Mouse (Mus musculus) limb, embryonic 14.5 days (tissue): Measurements from ENCODE around the gene Bcl11a. TPM values are rescaled to one million over a fixed set of nuclear protein-coding genes. Genes with fewer than 3 reads are reported as not detected.

Experiments used
- ATAC-seq: fragments of 200-750 bp; cut with Nextera tagmentation; 2 replicates; pipeline ENCODE4 v1.8.0; 2017; ENCODE audit warnings: low read depth, moderate number of reproducible peaks, moderate TSS enrichment; ENCODE audit not compliant: low FRiP score
- DNase-seq: peaks from one replicate; pipeline ENCODE4 v3.0.0-alpha.2; 2015; ENCODE audit warnings: low spot score
- H3K27ac ChIP-seq: fragments of 300-500 bp; sonication (generic); replicated peaks from 2 replicates; pipeline ENCODE4 v1.5.1; 2014; ENCODE audit warnings: low read depth, mild to moderate bottlenecking, low read length, moderate library complexity, mixed read lengths
- H3K27me3 ChIP-seq: fragments of 300-500 bp; sonication (generic); 2 replicates; pipeline ENCODE4 v1.6.1; 2014; ENCODE audit warnings: low read length, mixed read lengths; ENCODE audit not compliant: control insufficient read depth, insufficient read depth
- H3K36me3 ChIP-seq: fragments of 300-500 bp; sonication (generic); 2 replicates; pipeline ENCODE4 v1.6.1; 2014; ENCODE audit warnings: mild to moderate bottlenecking, low read length, moderate library complexity, mixed read lengths; ENCODE audit not compliant: control insufficient read depth, insufficient read depth
- H3K4me1 ChIP-seq: fragments of 300-500 bp; sonication (generic); 2 replicates; pipeline ENCODE4 v1.6.1; 2014; ENCODE audit warnings: antibody characterized with exemption, low read length, mixed read lengths; ENCODE audit not compliant: control insufficient read depth, insufficient read depth
- H3K4me2 ChIP-seq: fragments of 300-500 bp; sonication (generic); replicated peaks from 2 replicates; pipeline ENCODE4 v1.6.1; 2014; ENCODE audit warnings: low read depth, mild to moderate bottlenecking, low read length, moderate library complexity; ENCODE audit not compliant: severe bottlenecking
- H3K4me3 ChIP-seq: fragments of 300-500 bp; sonication (generic); replicated peaks from 2 replicates; pipeline ENCODE4 v1.5.1; 2014; ENCODE audit warnings: low read length
- H3K9ac ChIP-seq: fragments of 300-500 bp; sonication (generic); 2 replicates; pipeline ENCODE4 v1.6.1; 2014; ENCODE audit warnings: mild to moderate bottlenecking, low read depth, low read length, moderate library complexity; ENCODE audit not compliant: severe bottlenecking
- H3K9me3 ChIP-seq: fragments of 300-500 bp; sonication (generic); 2 replicates; pipeline ENCODE4 v1.6.1; 2016; ENCODE audit warnings: low read length; ENCODE audit not compliant: control insufficient read depth
- POLR2A ChIP-seq: fragments of 200-500 bp; IDR thresholded peaks from 2 replicates; pipeline ENCODE4 v1.8.0; 2012; ENCODE audit warnings: inconsistent platforms, mild to moderate bottlenecking, moderate library complexity, borderline replicate concordance; ENCODE audit not compliant: insufficient read depth, insufficient read length; ENCODE audit errors: extremely low read depth
- WGBS: fragments of 180-500 bp; shearing (Covaris S2); extraction: QIAGEN DNeasy Blood & Tissue Kit; methylation state at CpG from one replicate; pipeline ENCODE4 v1.1.7; 2014; 5-methylcytosine and 5-hydroxymethylcytosine counted together
- polyA plus RNA-seq, 2 experiments: library from polyadenylated mRNA; depleted of rRNA in 1 of 2; stranded (reverse) in 1 of 2; unstranded in 1 of 2; fragments of >200 nt; fragmentation: Nextera tagmentation in 1 of 2; extraction: Ambion mirVana in 1 of 2; gene quantifications; 2 replicates each; pipeline versions ENCODE4 v1.2.1 to v1.2.3; 2012 to 2014

The Bcl11a gene
- polyA plus RNA-seq, 2 experiments, result 33.8 to 61.7 TPM

DNA sequence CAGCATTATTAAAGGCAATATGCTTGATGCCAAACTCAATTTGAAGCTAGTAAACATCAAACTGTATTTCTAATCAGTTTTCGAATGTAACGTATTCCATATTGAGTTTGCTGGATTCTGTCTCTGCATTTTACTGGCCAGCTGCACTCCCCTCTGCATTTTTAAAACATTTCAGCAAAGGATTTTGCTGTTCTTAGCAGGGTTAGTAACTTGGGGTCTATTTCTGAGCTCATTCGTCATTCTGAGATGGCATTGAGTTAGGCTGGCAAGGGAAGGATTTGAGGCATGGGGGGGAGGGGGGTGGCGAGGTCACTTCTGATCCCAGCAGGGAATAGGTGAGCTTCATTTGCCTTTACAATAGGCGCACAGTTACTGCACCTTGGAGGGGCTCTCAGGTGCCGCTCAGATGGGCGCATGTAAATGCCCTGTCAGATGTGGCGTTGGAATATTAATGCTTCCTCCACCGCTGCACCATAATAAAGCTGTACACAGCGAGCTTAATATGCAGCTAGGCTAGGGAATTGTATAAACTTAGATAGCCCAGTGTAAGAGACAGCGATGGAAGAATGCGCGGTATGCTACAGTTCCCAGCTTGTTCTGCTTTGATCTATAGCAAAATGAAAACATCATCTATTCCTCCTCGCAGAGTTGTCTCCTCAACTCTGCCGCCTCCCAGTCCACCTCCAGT, 13.7 kb downstream of the Bcl11a start:
- H3K4me1 ChIP-seq, result peaks cover 51% of the 10 kb centered on the region
- peak overlapping the region; percentile 34 for H3K4me2 ChIP-seq
- no peak; the same call in 1 of the 2 replicates for ATAC-seq
- no peaks in the 10 kb centered on the region for H3K27me3 ChIP-seq
- no peak for TF ChIP-seq POLR2A
- no peak overlapping the region for H3K9ac ChIP-seq
- WGBS, result 19% methylated on average over 15 of the region's 15 CpGs
- DNase-seq, result peak; percentile 49
- H3K9me3 ChIP-seq, result no peaks in the 10 kb centered on the region
- no peak overlapping the region for H3K27ac ChIP-seq
- H3K4me3 ChIP-seq, result no peak overlapping the region
- H3K36me3 ChIP-seq, result peaks cover 40% of the 10 kb centered on the region

DNA sequence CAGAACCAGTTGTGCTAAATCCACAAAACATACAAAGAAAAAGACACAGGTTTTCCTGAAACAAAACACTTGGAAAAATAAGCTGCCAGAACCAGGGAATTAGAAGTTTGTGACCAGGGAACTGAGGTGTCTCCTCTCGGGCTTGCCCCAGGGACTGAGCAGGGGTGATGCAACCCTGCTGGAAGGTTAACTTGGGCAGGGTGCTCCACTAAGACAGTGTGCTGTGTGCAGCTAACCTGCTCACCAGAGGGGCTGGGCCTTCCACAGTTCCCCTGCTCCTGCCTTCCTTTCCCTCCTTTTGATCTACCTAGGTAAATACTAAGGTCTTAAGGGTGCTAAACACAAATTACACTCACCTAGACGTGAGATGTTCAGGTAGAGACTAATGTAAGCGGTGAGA, 14.8 kb downstream of the Bcl11a start:
- peaks cover 30% of the 10 kb centered on the region for H3K36me3 ChIP-seq
- 42% methylated on average over 3 of the region's 3 CpGs for WGBS
- H3K4me3 ChIP-seq, result no peak overlapping the region
- 0 out of 2 replicates have a peak overlapping the region, but pooled peaks have one; percentile 26 for H3K9ac ChIP-seq
- no peak for ATAC-seq
- no peaks in the 10 kb centered on the region for H3K9me3 ChIP-seq
- no peak overlapping the region for H3K4me2 ChIP-seq
- TF ChIP-seq POLR2A, result no peak
- DNase-seq, result no peak
- no peaks in the 10 kb centered on the region for H3K27me3 ChIP-seq
- H3K27ac ChIP-seq, result no peak overlapping the region
- H3K4me1 ChIP-seq, result peaks cover 61% of the 10 kb centered on the region

DNA sequence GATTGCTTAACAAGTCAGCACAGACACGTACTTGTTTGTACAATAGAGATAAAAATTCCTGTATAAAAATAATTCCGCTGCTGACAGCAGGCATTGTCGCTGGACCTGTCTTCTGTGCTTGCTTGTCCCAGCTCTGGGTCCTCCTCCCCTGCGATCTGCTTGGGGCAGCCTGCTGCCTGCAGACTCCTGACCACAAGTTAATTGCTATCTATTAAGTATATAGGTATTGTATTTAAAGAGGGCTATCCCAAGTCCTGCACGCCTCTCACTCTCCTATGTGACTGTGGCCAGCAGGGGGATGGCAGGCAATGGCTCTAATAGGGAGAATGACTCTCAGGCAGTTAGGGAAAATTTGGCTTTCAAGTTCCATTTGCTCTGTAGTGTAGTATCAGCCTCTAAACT, 16.2 kb downstream of the Bcl11a start:
- no peak overlapping the region for H3K4me3 ChIP-seq
- WGBS, result 53% methylated on average over 5 of the region's 5 CpGs

DNA sequence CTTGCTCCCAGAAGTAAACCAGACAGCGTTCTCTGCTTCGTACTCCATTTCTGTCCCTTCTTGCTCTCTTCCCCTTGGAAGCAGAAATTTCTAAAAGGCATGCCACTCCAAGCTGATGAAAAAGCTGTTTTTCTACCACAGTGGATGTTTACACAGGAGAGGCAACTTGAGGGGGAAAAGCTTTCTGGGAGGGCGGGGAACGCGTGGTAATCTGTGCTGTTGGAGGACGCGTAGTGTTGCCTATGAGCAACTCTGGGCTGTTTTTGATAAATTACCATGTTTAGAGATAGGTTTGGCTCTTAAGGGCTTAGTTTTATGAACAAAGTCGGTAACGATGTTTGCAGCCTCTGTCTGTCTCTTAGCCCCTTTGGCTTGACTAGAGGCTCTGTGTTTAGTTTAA, 17.4 kb downstream of the Bcl11a start:
- Histone ChIP-seq H3K4me2 (0 out of 2 replicates have a peak overlapping the region, but pooled peaks have one; percentile 2), H3K9ac (0 out of 2 replicates have a peak overlapping the region, but pooled peaks have one; percentile 8)

More for the DNA sequence above, 16.2 kb downstream of the Bcl11a start:
- no peak for ATAC-seq
- no peak for DNase-seq
- peaks cover 74% of the 10 kb centered on the region for H3K4me1 ChIP-seq
- H3K27me3 ChIP-seq, result no peaks in the 10 kb centered on the region
- TF ChIP-seq POLR2A, result no peak
- no peak overlapping the region for H3K9ac ChIP-seq
- H3K36me3 ChIP-seq, result peaks cover 17% of the 10 kb centered on the region
- H3K27ac ChIP-seq, result no peak overlapping the region
- H3K9me3 ChIP-seq, result no peaks in the 10 kb centered on the region
- H3K4me2 ChIP-seq, result no peak overlapping the region

DNA sequence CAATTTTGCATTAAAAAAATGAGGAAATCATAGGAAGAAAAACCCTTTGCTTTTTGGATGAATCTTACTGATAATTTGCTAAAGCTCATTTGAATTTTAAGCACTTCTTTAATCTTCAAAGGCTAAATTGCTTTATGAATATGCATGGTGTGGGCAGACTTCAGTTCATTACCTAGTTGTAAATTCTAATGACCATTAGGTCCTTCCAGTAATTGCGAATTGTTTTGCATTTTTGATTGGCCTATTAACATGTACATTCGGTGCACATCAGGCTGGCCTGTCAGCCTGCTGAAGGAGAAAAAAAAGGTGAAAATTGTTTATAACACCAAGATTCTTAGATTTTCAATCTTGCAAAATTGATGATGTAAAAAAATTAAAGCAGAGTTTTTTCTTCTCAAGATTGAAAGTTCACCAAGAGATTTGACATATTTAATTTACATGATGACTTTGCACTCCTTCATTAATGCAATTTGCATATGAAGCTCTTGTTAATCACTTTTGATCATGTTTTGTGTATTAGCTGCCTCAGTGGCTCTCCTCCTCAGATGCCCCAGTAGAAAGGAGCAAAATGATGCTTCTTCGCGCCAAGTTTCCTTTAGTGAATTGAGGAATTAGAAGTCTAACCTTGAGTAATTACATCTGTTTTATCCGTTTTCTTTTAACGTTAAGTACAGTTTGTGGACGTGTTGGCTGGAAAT, 17.9 kb downstream of the Bcl11a start:
- peaks cover 13% of the 10 kb centered on the region; the same call in 1 of the 2 replicates for H3K36me3 ChIP-seq
- peaks cover 81% of the 10 kb centered on the region for H3K4me1 ChIP-seq
- 42% methylated on average over 7 of the region's 7 CpGs for WGBS
- ATAC-seq, result no peak
- no peak overlapping the region for H3K27ac ChIP-seq
- H3K4me3 ChIP-seq, result no peak overlapping the region
- H3K4me2 ChIP-seq, result 0 out of 2 replicates have a peak overlapping the region, but pooled peaks have one; percentile 2
- no peak overlapping the region for H3K9ac ChIP-seq
- no peak for TF ChIP-seq POLR2A
- DNase-seq, result no peak
- no peaks in the 10 kb centered on the region for H3K27me3 ChIP-seq
- no peaks in the 10 kb centered on the region for H3K9me3 ChIP-seq

More for the DNA sequence above, 17.4 kb downstream of the Bcl11a start:
- ATAC-seq (no peak), DNase-seq (no peak)
- Histone ChIP-seq H3K9me3 (no peaks in the 10 kb centered on the region), H3K27ac (no peak overlapping the region), H3K4me3 (no peak overlapping the region), H3K4me1 (peaks cover 79% of the 10 kb centered on the region), H3K36me3 (peaks cover 13% of the 10 kb centered on the region), H3K27me3 (no peaks in the 10 kb centered on the region)
- TF ChIP-seq POLR2A, result no peak
- WGBS, result 43% methylated on average over 9 of the region's 9 CpGs
